Mouse (Mus musculus): ENCODE measurements around the gene Chtop.

- TF ChIP-seq CTCF (IDR thresholded peaks at IDR 0.05; ENCODE audit: low read depth, low read length) (no peak), GATA1 (IDR thresholded peaks at IDR 0.05; ENCODE audit: borderline replicate concordance, low read length) (no peak), POLR2AphosphoS5 (IDR thresholded peaks at IDR 0.05; ENCODE audit: insufficient replicate concordance, low read depth, low read length) (no peak)
These were observed 437 bp upstream of the Chtop start for GRCm38 (mm10) chr3:90509747-90510123.

Data from G1E (cell line).